Mouse (Mus musculus) liver, adult 2 months (tissue): Measurements from ENCODE around the gene Layn. TPM values are rescaled to one million over a fixed set of nuclear protein-coding genes. Genes with fewer than 3 reads are reported as not detected.

ENCODE experiments used
- DNase-seq: peaks from one replicate; pipeline ENCODE4 v3.0.0-alpha.2; 2011; ENCODE audit warnings: low read depth, low spot score; ENCODE audit errors: extremely low read depth
- H3K27ac ChIP-seq: fragments of 200-500 bp; replicated peaks from 2 replicates; pipeline ENCODE4 v1.5.1; 2012; ENCODE audit warnings: low read depth, mild to moderate bottlenecking, control low read depth, inconsistent platforms, low read length; ENCODE audit not compliant: insufficient read depth
- H3K27me3 ChIP-seq: fragments of 200-500 bp; 2 replicates; pipeline ENCODE4 v1.6.1; 2012; ENCODE audit warnings: mild to moderate bottlenecking, moderate library complexity, low read length, inconsistent platforms; ENCODE audit not compliant: control insufficient read depth, insufficient read depth
- H3K36me3 ChIP-seq: fragments of 200-500 bp; 2 replicates; pipeline ENCODE4 v1.6.1; 2012; ENCODE audit warnings: low read length, inconsistent platforms; ENCODE audit not compliant: control insufficient read depth, insufficient read depth
- H3K4me1 ChIP-seq: fragments of 200-500 bp; 2 replicates; pipeline ENCODE4 v1.6.1; 2011; ENCODE audit warnings: low read length; ENCODE audit not compliant: control insufficient read depth, insufficient read depth
- H3K4me3 ChIP-seq: fragments of 200-500 bp; 2 replicates; pipeline ENCODE4 v1.5.1; 2011; ENCODE audit warnings: low read depth, mild to moderate bottlenecking, control low read depth, low read length, moderate library complexity; ENCODE audit not compliant: insufficient read depth
- H3K79me2 ChIP-seq: fragments of 200-500 bp; 2 replicates; pipeline ENCODE4 v1.6.1; 2012; ENCODE audit warnings: inconsistent platforms, mild to moderate bottlenecking, low read length, moderate library complexity; ENCODE audit not compliant: control insufficient read depth, insufficient read depth
- H3K9ac ChIP-seq: fragments of 200-500 bp; 2 replicates; pipeline ENCODE4 v1.6.1; 2012; ENCODE audit warnings: low read depth, mild to moderate bottlenecking, control low read depth, inconsistent platforms, low read length
- CTCF ChIP-seq: fragments of 200-500 bp; IDR thresholded peaks from 2 replicates; pipeline ENCODE4 v1.5.1; 2011; ENCODE audit warnings: low read depth, low read length, control low read depth
- POLR2A ChIP-seq: fragments of 200-500 bp; IDR thresholded peaks from 2 replicates; pipeline ENCODE4 v1.6.1; 2011; ENCODE audit warnings: low read length, control low read depth; ENCODE audit not compliant: insufficient read depth; ENCODE audit errors: extremely low read depth
- WGBS: fragments of 180-500 bp; shearing (Covaris S2); methylation state at CpG from one replicate; pipeline ENCODE4 v1.1.7; 2018; 5-methylcytosine and 5-hydroxymethylcytosine counted together
- polyA plus RNA-seq: library from polyadenylated mRNA; depleted of rRNA; stranded (reverse); fragments of >200 nt; gene quantifications from 2 replicates; pipeline ENCODE4 v1.2.3, GENCODE M21; 2012
- total RNA-seq: library from RNA; depleted of rRNA; stranded (reverse); fragments of >200 nt; gene quantifications from 2 replicates; pipeline ENCODE4 v1.2.3, GENCODE M21; 2014

Gene Layn
- total and polyA plus RNA-seq, 2 experiments: 0.55 to 1.4 TPM

DNA sequence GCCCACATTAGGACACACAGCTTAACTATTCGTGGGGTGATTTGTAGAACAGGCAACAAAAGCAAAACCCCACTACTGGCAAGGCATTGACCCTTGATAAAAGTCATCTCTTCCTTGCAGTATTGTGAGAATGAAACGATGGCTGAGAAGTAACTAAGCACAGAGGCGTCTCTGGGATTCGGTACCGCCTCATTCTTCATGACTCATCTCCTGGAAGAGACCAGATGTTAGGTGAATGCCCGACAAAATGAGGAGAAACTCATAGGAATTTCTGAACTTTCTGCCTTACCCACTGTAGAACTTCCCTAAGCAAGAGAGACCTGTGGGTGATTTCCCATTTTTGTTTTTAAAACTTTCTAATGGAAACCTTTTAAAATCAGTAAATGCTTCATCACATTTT is 34.8 kb downstream of the Layn start:
- Histone ChIP-seq H3K27ac (no peak overlapping the region), H3K27me3 (no peaks in the 10 kb centered on the region), H3K4me1 (no peaks in the 10 kb centered on the region), H3K4me3 (no peak overlapping the region), H3K9ac (no peak overlapping the region), H3K36me3 (no peaks in the 10 kb centered on the region), H3K79me2 (no peaks in the 10 kb centered on the region)
- no peak for DNase-seq
- WGBS: 80% methylated on average over 6 of the region's 6 CpGs
- TF ChIP-seq POLR2A (no peak), CTCF (no peak)

DNA sequence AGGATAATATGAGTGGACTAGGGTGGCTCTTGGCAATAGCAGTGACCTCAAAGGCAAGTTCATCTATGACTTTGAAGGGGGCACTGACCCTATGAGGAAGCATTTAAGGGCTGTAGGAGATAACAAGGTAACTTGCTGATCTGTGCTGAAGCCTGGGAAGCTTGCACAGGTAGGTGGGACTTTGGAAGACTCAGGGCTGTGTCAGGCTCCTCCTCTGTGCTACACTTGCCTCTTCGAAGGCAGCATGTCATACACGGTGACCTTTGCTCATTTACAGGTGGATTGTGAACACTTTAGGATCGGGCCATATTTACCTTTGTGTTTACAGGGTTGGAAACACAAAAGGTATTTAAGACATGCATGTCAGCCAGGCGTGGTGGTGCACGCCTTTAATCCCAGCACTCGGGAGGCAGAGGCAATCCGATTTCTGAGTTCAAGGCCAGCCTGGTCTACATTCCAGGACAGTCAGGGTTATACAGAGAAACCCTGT is 35.4 kb downstream of the Layn start:
- H3K27ac ChIP-seq: no peak overlapping the region
- no peaks in the 10 kb centered on the region for H3K79me2 ChIP-seq
- 74% methylated on average over 7 of the region's 7 CpGs for WGBS
- no peak overlapping the region for H3K4me3 ChIP-seq
- TF ChIP-seq POLR2A (no peak), CTCF (no peak)
- no peak for DNase-seq
- H3K27me3 ChIP-seq: no peaks in the 10 kb centered on the region
- H3K4me1 ChIP-seq: no peaks in the 10 kb centered on the region
- no peak overlapping the region for H3K9ac ChIP-seq
- H3K36me3 ChIP-seq: no peaks in the 10 kb centered on the region

GRCm38 (mm10) chr9:51032785-51033529 is 43.9 kb downstream of the Layn start:
- Histone ChIP-seq H3K4me3 (no peak overlapping the region), H3K36me3 (no peaks in the 10 kb centered on the region), H3K9ac (no peak overlapping the region), H3K4me1 (no peaks in the 10 kb centered on the region), H3K27me3 (no peaks in the 10 kb centered on the region), H3K79me2 (no peaks in the 10 kb centered on the region), H3K27ac (no peak overlapping the region)
- TF ChIP-seq CTCF (no peak), POLR2A (no peak)
- DNase-seq: no peak
- 81% methylated on average over 3 of the region's 3 CpGs for WGBS

GRCm38 (mm10) chr9:51032291-51032690 is 44.6 kb downstream of the Layn start:
- TF ChIP-seq CTCF (no peak), POLR2A (no peak)
- no peaks in the 10 kb centered on the region for H3K4me1 ChIP-seq
- H3K27me3 ChIP-seq: no peaks in the 10 kb centered on the region
- H3K27ac ChIP-seq: no peak overlapping the region
- 88% methylated on average over 8 of the region's 8 CpGs for WGBS
- no peaks in the 10 kb centered on the region for H3K36me3 ChIP-seq
- H3K79me2 ChIP-seq: no peaks in the 10 kb centered on the region
- H3K4me3 ChIP-seq: no peak overlapping the region
- no peak for DNase-seq
- no peak overlapping the region for H3K9ac ChIP-seq

DNA sequence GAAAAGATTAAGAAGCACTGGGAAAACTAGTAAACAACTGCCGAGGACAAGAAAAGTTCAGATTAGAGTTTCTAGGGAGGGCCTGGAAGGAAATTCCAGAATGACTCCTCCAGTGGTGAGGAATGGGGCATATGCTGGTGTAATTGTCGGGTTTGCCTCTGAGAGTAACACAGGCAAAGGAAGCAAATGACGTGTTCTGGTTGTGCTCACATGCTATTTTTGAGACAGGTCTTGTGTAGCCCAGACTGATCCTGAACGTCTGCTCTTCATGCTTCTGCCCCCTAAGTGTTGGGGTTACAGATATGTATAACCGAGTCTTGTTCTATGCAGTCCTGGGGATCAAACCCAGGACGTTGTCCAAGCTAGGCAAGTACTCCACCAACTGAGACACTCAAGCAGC is 45.3 kb downstream of the Layn start:
- WGBS: 71% methylated on average over 6 of the region's 6 CpGs

GRCm38 (mm10) chr9:51030147-51030546 is 46.7 kb downstream of the Layn start:
- 38% methylated on average over 1 of the region's 1 CpGs for WGBS
- Histone ChIP-seq H3K36me3 (no peaks in the 10 kb centered on the region), H3K9ac (no peak overlapping the region), H3K4me3 (no peak overlapping the region), H3K4me1 (no peaks in the 10 kb centered on the region), H3K27ac (no peak overlapping the region), H3K79me2 (no peaks in the 10 kb centered on the region), H3K27me3 (no peaks in the 10 kb centered on the region)
- TF ChIP-seq CTCF: no peak
- TF ChIP-seq POLR2A: no peak
- DNase-seq: no peak

More for the DNA sequence above, 45.3 kb downstream of the Layn start:
- no peak overlapping the region for H3K9ac ChIP-seq
- H3K4me1 ChIP-seq: no peaks in the 10 kb centered on the region
- no peaks in the 10 kb centered on the region for H3K79me2 ChIP-seq
- H3K27ac ChIP-seq: no peak overlapping the region
- TF ChIP-seq CTCF: no peak
- no peak for TF ChIP-seq POLR2A
- no peaks in the 10 kb centered on the region for H3K27me3 ChIP-seq
- H3K4me3 ChIP-seq: no peak overlapping the region
- no peaks in the 10 kb centered on the region for H3K36me3 ChIP-seq
- no peak for DNase-seq
